25 mouse cellular contexts compared by ENCODE assay signal in genomic region chr11:102755391-102755790, GRCm38 (mm10). TPM values are rescaled to one million over a fixed set of nuclear protein-coding genes. Genes with fewer than 3 reads are reported as not detected.
DNase-seq lines count a peak whose midpoint lies in the region; ATAC-seq and TF ChIP-seq lines count a peak whose summit lies in the region.
"Had no signal": no experiment of that assay in that cellular context is flagged by ENCODE, and none has a peak within 500 bp of the region (broad histone marks: within the 10 kb centered on the region; RNA-seq: fewer than 3 reads in every experiment).

No protein-coding gene starts in this region.

- ATAC-seq in forebrain, embryonic 12.5 days (ENCODE audit: low FRiP score), result no peak
- ATAC-seq in forebrain, embryonic 16.5 days, result no peak
- no peak for ATAC-seq in liver, embryonic 11.5 days (replicated peaks; ENCODE audit: low FRiP score)
- ATAC-seq: forebrain, postnatal 0 days had no signal

- no peaks in the 10 kb centered on the region for H3K9me3 ChIP-seq in forebrain, embryonic 12.5 days
- H3K9me3 ChIP-seq in forebrain, embryonic 16.5 days (ENCODE audit: control insufficient read depth, low read length), result no peaks in the 10 kb centered on the region
- H3K9me3 ChIP-seq in liver, embryonic 11.5 days (ENCODE audit: control insufficient read depth, low read length), result no peaks in the 10 kb centered on the region
- H3K9me3 ChIP-seq: G1E; heart, embryonic 13.5 days; kidney, embryonic 15.5 days; neural tube, embryonic 15.5 days had no signal

- 87% methylated on average over 7 of the region's 7 CpGs for WGBS in forebrain, embryonic 12.5 days
- 52% methylated on average over 7 of the region's 7 CpGs for WGBS in forebrain, embryonic 16.5 days
- WGBS in liver, adult 2 months, result 84% methylated on average over 7 of the region's 7 CpGs
- WGBS in liver, embryonic 11.5 days, result 75% methylated on average over 7 of the region's 7 CpGs

- H3K9ac ChIP-seq in forebrain, embryonic 12.5 days, result no peak overlapping the region
- H3K9ac ChIP-seq in forebrain, embryonic 16.5 days (replicated peaks; ENCODE audit: low read depth, low read length), result no peak overlapping the region
- no peak overlapping the region for H3K9ac ChIP-seq in liver, adult 2 months (ENCODE audit: low read depth, low read length)
- no peak overlapping the region for H3K9ac ChIP-seq in liver, embryonic 11.5 days (ENCODE audit: low read depth, low read length)
- H3K9ac ChIP-seq: forebrain, postnatal 0 days; kidney, embryonic 15.5 days; liver, embryonic 14.5 days; neural tube, embryonic 15.5 days had no signal

- TF ChIP-seq CTCF in liver, adult 2 months (IDR thresholded peaks at IDR 0.05; ENCODE audit: low read depth, low read length), result no peak

- no peak overlapping the region for H3K4me3 ChIP-seq in forebrain, embryonic 12.5 days (replicated peaks)
- no peak overlapping the region for H3K4me3 ChIP-seq in forebrain, embryonic 16.5 days (replicated peaks; ENCODE audit: low read length)
- H3K4me3 ChIP-seq in liver, adult 2 months (ENCODE audit: insufficient read depth, low read depth, low read length), result no peak overlapping the region
- no peak overlapping the region for H3K4me3 ChIP-seq in liver, embryonic 11.5 days (ENCODE audit: low read depth, low read length)
- H3K4me3 ChIP-seq: erythroblast, embryonic 14.5 days; heart, embryonic 13.5 days; kidney, embryonic 15.5 days; layer of hippocampus, adult 2 months; left cerebral cortex, adult 2 months; neural tube, embryonic 15.5 days had no signal

- DNase-seq in cerebellum, adult 11-12 months, result peak; percentile 42
- no peak for DNase-seq in cerebellum, postnatal 36 days
- peak; percentile 37 for DNase-seq in liver, adult 2 months (ENCODE audit: extremely low read depth, low read depth, low spot score)
- no peak for DNase-seq in liver, embryonic 11.5 days (ENCODE audit: low spot score)
- peak; percentile 3 for DNase-seq in right cerebral cortex, postnatal 25 days
- DNase-seq in right cerebral cortex, adult 2 months (ENCODE audit: low spot score in 2 of 2), result no peak
- DNase-seq: adrenal gland, adult 8-10 months; forebrain, postnatal 0 days; heart, postnatal 10 days; kidney, adult 18-20 months; lung, adult 2 months; lung, postnatal 10 days; right cerebral cortex, adult 18-20 months; thymus, adult 2 months; thymus, postnatal 36 days had no signal

- H3K36me3 ChIP-seq in forebrain, embryonic 12.5 days (replicated peaks), result no peaks in the 10 kb centered on the region
- H3K36me3 ChIP-seq in forebrain, embryonic 16.5 days (ENCODE audit: control insufficient read depth, insufficient read depth), result no peaks in the 10 kb centered on the region
- H3K36me3 ChIP-seq in liver, adult 2 months (ENCODE audit: control insufficient read depth, insufficient read depth, low read length), result no peaks in the 10 kb centered on the region
- no peaks in the 10 kb centered on the region for H3K36me3 ChIP-seq in liver, embryonic 11.5 days (ENCODE audit: control insufficient read depth, insufficient read depth, low read length)
- H3K36me3 ChIP-seq: G1E; heart, embryonic 13.5 days; kidney, embryonic 15.5 days; neural tube, embryonic 15.5 days had no signal

- H3K4me2 ChIP-seq in forebrain, embryonic 12.5 days, result no peak overlapping the region
- no peak overlapping the region for H3K4me2 ChIP-seq in forebrain, embryonic 16.5 days (ENCODE audit: low read length)
- H3K4me2 ChIP-seq in liver, embryonic 11.5 days, result no peak overlapping the region
- H3K4me2 ChIP-seq: heart, embryonic 13.5 days; kidney, embryonic 15.5 days had no signal

- H3K79me2 ChIP-seq in liver, adult 2 months (ENCODE audit: control insufficient read depth, insufficient read depth, low read length), result no peaks in the 10 kb centered on the region

- peaks cover 16% of the 10 kb centered on the region for H3K27me3 ChIP-seq in forebrain, embryonic 12.5 days
- no peaks in the 10 kb centered on the region for H3K27me3 ChIP-seq in forebrain, embryonic 16.5 days (replicated peaks; ENCODE audit: control insufficient read depth, insufficient read depth, low read length)
- no peaks in the 10 kb centered on the region for H3K27me3 ChIP-seq in liver, adult 2 months (ENCODE audit: control insufficient read depth, insufficient read depth, low read length)
- H3K27me3 ChIP-seq in liver, embryonic 11.5 days (replicated peaks; ENCODE audit: control insufficient read depth, insufficient read depth, low read length), result peaks cover 15% of the 10 kb centered on the region
- H3K27me3 ChIP-seq: neural tube, embryonic 15.5 days had no signal

- no peak for TF ChIP-seq POLR2A in liver, adult 2 months (IDR thresholded peaks at IDR 0.05; ENCODE audit: extremely low read depth, insufficient read depth, low read length)

- peaks cover 25% of the 10 kb centered on the region for H3K4me1 ChIP-seq in forebrain, embryonic 12.5 days
- peaks cover 23% of the 10 kb centered on the region for H3K4me1 ChIP-seq in forebrain, embryonic 16.5 days (replicated peaks; ENCODE audit: control insufficient read depth, insufficient read depth, low read length)
- peaks cover 20% of the 10 kb centered on the region for H3K4me1 ChIP-seq in liver, adult 2 months (ENCODE audit: control insufficient read depth, insufficient read depth, low read length)
- H3K4me1 ChIP-seq in liver, embryonic 11.5 days (replicated peaks; ENCODE audit: control insufficient read depth, insufficient read depth, low read length), result peaks cover 8% of the 10 kb centered on the region; the same call in 1 of the 2 replicates

- H3K27ac ChIP-seq in forebrain, embryonic 12.5 days, result 0 out of 2 replicates have a peak overlapping the region, but pooled peaks have one; percentile 36
- H3K27ac ChIP-seq in forebrain, embryonic 16.5 days (ENCODE audit: low read length), result no peak overlapping the region
- peak overlapping the region; percentile 68 for H3K27ac ChIP-seq in liver, adult 2 months (replicated peaks; ENCODE audit: insufficient read depth, low read depth, low read length)
- no peak overlapping the region for H3K27ac ChIP-seq in liver, embryonic 11.5 days (ENCODE audit: low read depth, low read length)
- H3K27ac ChIP-seq: heart, embryonic 13.5 days; kidney, embryonic 15.5 days; left cerebral cortex, adult 2 months; liver, embryonic 14.5 days; neural tube, embryonic 15.5 days had no signal

RNA-seq across cellular contexts. Expression of gene Adam11, which starts 5.8 kb away (rescaled TPM):
- polyA plus RNA-seq in forebrain, embryonic 12.5 days (2016; fragmentation: Nextera tagmentation; extraction: Ambion mirVana), result 22.7 and 23.0 TPM in 2 replicates
- polyA plus RNA-seq in forebrain, embryonic 16.5 days (2015; fragmentation: Nextera tagmentation; extraction: Ambion mirVana), result 21.4 and 33.7 TPM in 2 replicates
- total RNA-seq in liver, adult 2 months (2014; rRNA removed), result 2.1 and 3.4 TPM in 2 replicates
- polyA plus RNA-seq in liver, adult 2 months (2012; rRNA removed), result 4.3 and 8.7 TPM in 2 replicates
- polyA plus RNA-seq in liver, embryonic 11.5 days (2014; fragmentation: Nextera tagmentation; extraction: Ambion mirVana), result 1.4 and 2.0 TPM in 2 replicates
- polyA plus RNA-seq: G1E had no signal

RNA-seq across cellular contexts. Expression of gene Ccdc43, which starts 57.8 kb away (rescaled TPM):
- polyA plus RNA-seq in forebrain, embryonic 12.5 days (2016; fragmentation: Nextera tagmentation; extraction: Ambion mirVana), result 55.1 and 57.7 TPM in 2 replicates
- 46.8 and 51.2 TPM in 2 replicates for polyA plus RNA-seq in forebrain, embryonic 16.5 days (2015; fragmentation: Nextera tagmentation; extraction: Ambion mirVana)
- 11.5 and 11.8 TPM in 2 replicates for total RNA-seq in liver, adult 2 months (2014; rRNA removed)
- polyA plus RNA-seq in liver, adult 2 months (2012; rRNA removed), result 5.7 and 6.2 TPM in 2 replicates
- 39.9 and 42.5 TPM in 2 replicates for polyA plus RNA-seq in liver, embryonic 11.5 days (2014; fragmentation: Nextera tagmentation; extraction: Ambion mirVana)

Comparison
In these comparisons a context has a peak if more than half of its experiments do, and no peak if none do; other contexts are left out.
1. DNase-seq: peak in cerebellum, adult 11-12 months (single experiment), liver, adult 2 months (single experiment) and right cerebral cortex, postnatal 25 days (single experiment); none in cerebellum, postnatal 36 days (0 of 2), liver, embryonic 11.5 days (single experiment) and right cerebral cortex, adult 2 months (0 of 2).
2. H3K27ac ChIP-seq: peak in forebrain, embryonic 12.5 days (single experiment) and liver, adult 2 months (single experiment); none in forebrain, embryonic 16.5 days (single experiment) and liver, embryonic 11.5 days (single experiment).